Mouse (Mus musculus) liver, postnatal 0 days (tissue): ENCODE results near the gene Fam71b.

Source experiments
- CTCF ChIP-seq: sonication (generic); IDR thresholded peaks from 2 replicates; pipeline ENCODE4 v1.5.1; 2016; ENCODE audit warnings: antibody characterized with exemption, low read depth
- EP300 ChIP-seq: IDR thresholded peaks from 2 replicates; pipeline ENCODE4 v1.6.1; 2016; ENCODE audit warnings: antibody characterized with exemption, low read depth, mild to moderate bottlenecking

DNA sequence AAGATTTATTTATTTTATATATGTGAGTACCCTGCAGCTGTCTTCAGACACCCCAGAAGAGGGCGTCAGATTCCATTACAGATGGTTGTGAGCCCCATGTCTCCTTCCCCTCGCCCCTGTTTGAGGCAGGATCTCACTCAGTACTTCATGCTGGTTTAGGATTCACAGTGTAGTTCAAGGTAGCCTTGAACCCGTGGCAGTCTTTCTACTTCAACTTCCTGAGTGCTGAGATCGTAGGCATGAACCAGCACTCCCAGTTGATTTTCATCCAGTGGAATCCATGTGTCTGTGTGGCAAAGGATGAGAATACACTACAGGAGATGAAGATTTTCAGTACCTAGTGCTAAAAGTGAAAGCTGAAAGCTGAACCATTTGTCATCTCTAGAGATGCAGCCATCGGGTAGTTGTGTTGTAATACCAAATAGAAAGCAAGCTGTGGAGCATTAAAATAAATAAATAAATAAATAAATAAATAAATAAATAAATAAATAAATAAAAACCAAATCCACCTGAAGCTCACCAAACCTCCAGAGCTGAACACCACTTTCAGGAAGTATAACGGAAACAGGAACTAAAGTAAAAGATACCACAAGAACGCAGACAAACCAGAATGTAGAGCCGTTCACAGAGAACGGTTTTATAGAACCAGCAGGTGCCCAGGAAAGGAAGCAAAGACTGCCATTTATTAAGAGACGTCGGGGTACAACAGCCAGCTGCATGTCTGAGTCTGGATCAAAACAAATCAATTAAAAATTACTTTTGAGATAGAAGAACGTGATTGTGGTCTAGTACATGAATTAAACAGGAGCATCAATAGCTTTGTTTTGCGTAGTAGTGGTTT, 51.5 kb downstream of the Fam71b start:
- TF ChIP-seq CTCF: no peak
- TF ChIP-seq EP300: no peak
